Mouse (Mus musculus) heart, postnatal 0 days (tissue): Measurements from ENCODE around the gene Slc35f1. TPM values are rescaled to one million over a fixed set of nuclear protein-coding genes. Genes with fewer than 3 reads are reported as not detected.

Source experiments
- ATAC-seq: fragments of 200-750 bp; cut with Nextera tagmentation; 2 replicates; pipeline ENCODE4 v1.8.0; 2017; ENCODE audit warnings: low read depth, moderate number of reproducible peaks, moderate library complexity; ENCODE audit not compliant: insufficient read depth
- DNase-seq: peaks from one replicate; pipeline ENCODE4 v3.0.0-alpha.2; 2016; ENCODE audit warnings: low spot score
- H3K27ac ChIP-seq: fragments of 300-500 bp; sonication (generic); 2 replicates; pipeline ENCODE4 v1.5.1; 2014; ENCODE audit warnings: low read depth, mild to moderate bottlenecking
- H3K27me3 ChIP-seq: fragments of 300-500 bp; sonication (generic); 2 replicates; pipeline ENCODE4 v1.6.1; 2014; ENCODE audit warnings: low read length, mixed read lengths; ENCODE audit not compliant: control insufficient read depth, insufficient read depth
- H3K36me3 ChIP-seq: fragments of 300-500 bp; sonication (generic); replicated peaks from 2 replicates; pipeline ENCODE4 v1.6.1; 2014; ENCODE audit warnings: low read length, mixed read lengths; ENCODE audit not compliant: control insufficient read depth, insufficient read depth
- H3K4me1 ChIP-seq: fragments of 300-500 bp; sonication (generic); 2 replicates; pipeline ENCODE4 v1.6.1; 2014; ENCODE audit warnings: antibody characterized with exemption; ENCODE audit not compliant: control insufficient read depth, insufficient read depth
- H3K4me2 ChIP-seq: fragments of 300-500 bp; sonication (generic); 2 replicates; pipeline ENCODE4 v1.6.1; 2014; ENCODE audit warnings: low read depth, mild to moderate bottlenecking, low read length, moderate library complexity
- H3K4me3 ChIP-seq: fragments of 300-500 bp; sonication (generic); 2 replicates; pipeline ENCODE4 v1.5.1; 2014; ENCODE audit warnings: low read depth, low read length
- H3K9ac ChIP-seq: fragments of 300-500 bp; sonication (generic); replicated peaks from 2 replicates; pipeline ENCODE4 v1.6.1; 2014; ENCODE audit warnings: low read depth, low read length, mixed read lengths
- H3K9me3 ChIP-seq: fragments of 300-500 bp; sonication (generic); replicated peaks from 2 replicates; pipeline ENCODE4 v1.6.1; 2016; ENCODE audit warnings: low read length; ENCODE audit not compliant: control insufficient read depth
- CTCF ChIP-seq: IDR thresholded peaks from 2 replicates; pipeline ENCODE4 v1.5.1; 2016; ENCODE audit warnings: antibody characterized with exemption, control low read depth, low read depth
- EP300 ChIP-seq: IDR thresholded peaks from 2 replicates; pipeline ENCODE4 v1.6.1; 2016; ENCODE audit warnings: antibody characterized with exemption, low read depth
- WGBS: fragments of 180-500 bp; shearing (Covaris S2); extraction: QIAGEN DNeasy Blood & Tissue Kit; methylation state at CpG from one replicate; pipeline ENCODE4 v1.1.7; 2014; 5-methylcytosine and 5-hydroxymethylcytosine counted together
- polyA plus RNA-seq: library from polyadenylated mRNA; unstranded; fragments of >200 nt; fragmentation: Nextera tagmentation; extraction: Ambion mirVana; gene quantifications from 2 replicates; pipeline ENCODE4 v1.2.1, GENCODE M21; 2015
- total RNA-seq: library from RNA; depleted of rRNA; stranded (reverse); fragments of >200 nt; gene quantifications from 2 replicates; pipeline ENCODE4 v1.2.3, GENCODE M21; 2014; ENCODE audit warnings: low replicate concordance; rRNA removed

Slc35f1 gene
- total RNA-seq (1.7 and 3.1 TPM in 2 replicates), polyA plus RNA-seq (0.48 and 0.57 TPM in 2 replicates)

DNA sequence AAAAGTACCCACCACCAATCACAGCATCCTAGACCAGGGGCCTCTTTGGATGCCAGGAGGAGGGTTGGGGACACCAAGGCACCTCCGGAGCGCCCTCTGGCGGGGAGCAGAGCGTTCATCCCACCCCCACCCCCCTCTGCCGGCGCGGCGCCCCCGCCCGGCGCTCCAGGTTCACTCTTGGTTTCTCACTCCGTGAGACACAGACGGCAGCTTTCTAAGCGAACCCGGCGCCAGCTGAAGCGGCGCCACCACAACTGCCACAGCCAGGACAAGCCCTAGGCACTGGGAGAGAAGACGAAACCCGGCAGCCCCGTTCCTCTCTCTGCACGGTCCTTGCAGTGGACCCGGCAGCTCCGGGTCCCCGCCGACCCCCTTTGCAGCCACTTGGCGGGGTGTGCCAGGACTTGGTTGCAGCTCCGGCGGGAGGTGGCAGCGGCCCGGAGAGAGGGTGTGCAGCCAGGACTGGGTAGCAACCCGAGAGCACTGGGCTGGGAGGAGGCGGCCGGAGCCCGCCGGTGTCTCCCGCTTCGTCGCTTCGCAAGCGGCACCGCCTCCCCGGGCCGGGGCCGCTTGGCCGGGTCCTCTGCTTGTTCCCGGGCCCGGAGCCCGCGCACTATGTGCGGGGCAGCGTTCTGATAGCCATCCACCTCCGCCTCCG, at the start of gene Slc35f1:
Gene Slc35f1 (plus strand): TSS at position 200 of the 658 bp plus-strand sequence.
- ATAC-seq: peak; percentile 90
- peaks cover 13% of the 10 kb centered on the region; the same call in 1 of the 2 replicates for H3K27me3 ChIP-seq
- H3K4me2 ChIP-seq: peak within 1 kb of the TSS; percentile 88
- WGBS: 0% methylated on average over 54 of the region's 54 CpGs
- DNase-seq: peak; percentile 46
- no peaks in the 10 kb centered on the region for H3K36me3 ChIP-seq
- H3K4me3 ChIP-seq: peak within 1 kb of the TSS; percentile 62
- no peaks in the 10 kb centered on the region for H3K9me3 ChIP-seq
- TF ChIP-seq CTCF: peak; percentile 47
- TF ChIP-seq EP300: no peak
- peak within 1 kb of the TSS; percentile 52 for H3K9ac ChIP-seq
- H3K27ac ChIP-seq: no peak within 1 kb of the TSS
- H3K4me1 ChIP-seq: no peaks in the 10 kb centered on the region; the same call in 1 of the 2 replicates

DNA sequence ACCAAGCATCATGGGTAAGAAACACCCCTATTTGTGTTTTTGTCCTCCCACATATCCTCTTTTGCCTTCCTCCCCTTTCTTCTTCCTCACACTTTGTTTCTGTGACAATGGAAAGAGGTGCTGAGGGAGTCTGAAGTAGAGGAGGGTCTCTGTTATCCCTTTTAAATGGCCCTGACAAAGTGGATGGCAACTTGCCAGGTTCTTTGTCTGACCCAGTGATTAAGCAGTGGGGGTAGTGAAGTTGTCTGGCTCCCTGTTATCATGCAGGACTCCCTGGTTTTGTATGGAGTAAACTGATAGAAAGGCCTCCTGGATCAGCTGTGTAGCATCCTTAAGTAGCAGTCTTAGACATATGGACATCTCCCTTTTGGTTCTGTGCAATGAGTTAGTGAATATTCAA, 19.1 kb upstream of the Slc35f1 start:
- DNase-seq (no peak), ATAC-seq (no peak)
- H3K36me3 ChIP-seq: no peaks in the 10 kb centered on the region
- TF ChIP-seq EP300 (no peak), CTCF (no peak)
- H3K4me2 ChIP-seq: no peak overlapping the region
- H3K4me3 ChIP-seq: no peak overlapping the region
- no peak overlapping the region for H3K27ac ChIP-seq
- H3K27me3 ChIP-seq: no peaks in the 10 kb centered on the region
- H3K9ac ChIP-seq: no peak overlapping the region
- H3K4me1 ChIP-seq: no peaks in the 10 kb centered on the region
- no peaks in the 10 kb centered on the region for H3K9me3 ChIP-seq

DNA sequence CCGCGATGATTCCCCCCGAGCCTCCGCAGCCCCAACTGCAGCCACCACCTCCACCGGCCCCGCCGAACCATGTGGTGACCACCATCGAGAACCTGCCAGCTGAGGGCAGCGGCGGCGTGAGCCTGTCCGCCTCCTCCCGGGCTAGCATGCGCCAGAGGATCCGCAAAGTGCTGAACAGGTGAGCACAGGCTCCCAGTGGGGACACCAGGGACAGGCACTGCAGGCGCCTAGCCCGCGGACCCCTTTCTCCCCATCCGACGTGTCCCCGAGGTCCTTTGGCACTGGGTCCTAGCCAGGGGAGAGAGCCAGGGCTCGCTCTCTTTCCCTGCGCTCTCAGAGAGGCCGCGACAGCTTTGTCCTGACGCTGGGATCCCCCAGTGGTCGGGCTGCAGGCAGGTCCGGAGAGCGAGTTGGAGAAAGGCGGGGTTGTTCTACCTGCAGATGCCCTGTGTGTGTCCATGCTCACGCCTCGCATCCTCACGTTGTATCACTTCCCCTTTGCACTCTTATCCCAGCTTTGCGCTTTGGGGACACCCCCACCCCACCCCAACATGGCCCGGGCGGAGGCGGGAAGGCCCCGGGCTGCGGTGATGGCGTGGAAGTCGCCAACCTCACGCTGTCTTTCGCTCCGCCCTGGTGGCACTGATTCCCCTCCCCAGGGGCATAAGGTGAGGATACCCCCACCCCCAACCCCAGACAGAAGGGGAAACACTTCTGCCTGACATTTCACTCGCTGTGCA, 829 bp downstream of the Slc35f1 start:
- Histone ChIP-seq H3K9me3 (no peaks in the 10 kb centered on the region), H3K4me1 (no peaks in the 10 kb centered on the region; the same call in 1 of the 2 replicates), H3K4me3 (peak overlapping the region; percentile 62), H3K4me2 (peak overlapping the region; percentile 88), H3K27me3 (peaks cover 13% of the 10 kb centered on the region; the same call in 1 of the 2 replicates), H3K9ac (peak overlapping the region; percentile 52), H3K27ac (no peak overlapping the region), H3K36me3 (no peaks in the 10 kb centered on the region)
- TF ChIP-seq CTCF (no peak), EP300 (no peak)
- peak; percentile 40 for ATAC-seq
- WGBS: 3% methylated on average over 42 of the region's 45 CpGs
- no peak for DNase-seq

DNA sequence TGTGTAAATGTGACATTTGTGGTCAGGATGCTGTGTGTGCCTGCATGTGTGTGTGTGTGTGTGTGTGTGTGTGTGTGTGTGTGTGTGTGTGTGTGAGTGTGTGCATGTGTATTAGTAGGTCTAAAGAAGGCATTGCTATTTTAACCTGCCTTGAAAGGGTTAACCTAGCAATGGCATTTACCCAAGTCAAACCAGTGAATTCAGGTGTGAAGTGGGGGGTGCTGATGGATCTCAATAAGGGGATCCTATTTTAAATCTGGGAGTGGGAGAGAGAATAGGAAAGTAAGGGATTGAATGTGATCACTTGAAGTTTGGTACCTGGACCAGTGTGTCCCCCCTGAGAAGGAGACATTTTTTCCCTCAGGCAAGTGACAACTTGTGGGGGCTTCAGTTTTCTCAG, 13.4 kb downstream of the Slc35f1 start:
- H3K4me2 ChIP-seq: peak overlapping the region; percentile 92
- no peak overlapping the region for H3K27ac ChIP-seq
- H3K9ac ChIP-seq: no peak overlapping the region
- no peaks in the 10 kb centered on the region for H3K4me1 ChIP-seq
- TF ChIP-seq CTCF (no peak), EP300 (no peak)
- ATAC-seq (no peak), DNase-seq (no peak)
- H3K9me3 ChIP-seq: no peaks in the 10 kb centered on the region
- no peaks in the 10 kb centered on the region for H3K27me3 ChIP-seq
- H3K36me3 ChIP-seq: no peaks in the 10 kb centered on the region
- peak overlapping the region; percentile 51; the same call in 1 of the 2 replicates for H3K4me3 ChIP-seq

DNA sequence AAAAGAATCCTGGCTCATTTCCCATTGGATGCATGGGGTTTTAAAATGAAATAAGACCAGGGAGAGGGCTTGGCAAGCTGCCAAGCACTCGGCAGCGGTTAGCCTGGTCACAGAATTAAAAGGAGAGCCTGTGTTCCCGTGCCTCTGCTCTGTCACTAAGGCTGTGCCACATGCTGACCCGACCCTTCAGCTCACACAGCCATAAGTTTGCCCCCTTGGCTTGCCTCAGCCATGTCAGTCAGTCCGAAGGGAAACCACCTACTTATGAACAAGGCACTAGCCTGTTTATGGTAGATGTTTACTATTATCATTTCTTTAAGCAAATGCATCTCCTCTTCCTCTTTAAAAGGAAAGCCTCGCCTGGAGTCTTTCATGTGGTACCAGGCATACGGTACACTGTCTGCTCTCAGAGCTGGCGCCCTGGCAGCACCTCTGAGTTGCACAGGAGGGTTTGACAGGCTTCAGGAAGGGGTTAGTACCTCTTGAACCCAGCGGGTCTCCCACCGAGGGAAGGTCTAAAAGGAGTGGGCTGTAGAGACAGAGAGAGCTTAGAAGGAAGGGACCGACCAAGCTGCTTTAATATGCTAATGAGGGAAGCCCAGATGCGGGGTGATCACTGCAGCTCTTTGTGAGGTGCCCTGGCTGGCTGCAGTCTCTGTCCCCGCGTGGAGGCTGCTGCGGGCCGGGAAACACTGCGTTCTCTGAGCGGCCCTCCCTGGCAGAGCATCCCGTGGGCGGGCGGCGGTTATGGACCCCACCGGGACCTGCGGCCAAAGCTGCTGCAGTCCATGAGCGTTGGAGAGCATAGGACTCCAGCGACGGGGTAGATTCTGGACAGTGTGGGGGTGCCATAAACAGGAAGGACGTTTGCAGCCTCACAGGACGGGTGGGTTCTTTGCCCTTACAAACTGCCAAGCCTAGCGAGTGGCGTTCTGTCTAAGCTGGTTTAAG, 14.0 kb downstream of the Slc35f1 start:
- H3K9me3 ChIP-seq: no peaks in the 10 kb centered on the region
- H3K27me3 ChIP-seq: no peaks in the 10 kb centered on the region
- H3K27ac ChIP-seq: no peak overlapping the region
- H3K4me2 ChIP-seq: peak overlapping the region; percentile 92
- no peaks in the 10 kb centered on the region for H3K36me3 ChIP-seq
- H3K4me3 ChIP-seq: peak overlapping the region; percentile 51
- H3K4me1 ChIP-seq: no peaks in the 10 kb centered on the region
- TF ChIP-seq EP300: no peak
- no peak for TF ChIP-seq CTCF
- H3K9ac ChIP-seq: peak overlapping the region; percentile 21; the same call in 1 of the 2 replicates
- peak; percentile 58; the same call in 1 of the 2 replicates for ATAC-seq
- WGBS: under 1% methylated on average over 31 of the region's 31 CpGs
- no peak for DNase-seq
